Mouse (Mus musculus): ENCODE results near the gene Sclt1.

The Sclt1 gene

DNA sequence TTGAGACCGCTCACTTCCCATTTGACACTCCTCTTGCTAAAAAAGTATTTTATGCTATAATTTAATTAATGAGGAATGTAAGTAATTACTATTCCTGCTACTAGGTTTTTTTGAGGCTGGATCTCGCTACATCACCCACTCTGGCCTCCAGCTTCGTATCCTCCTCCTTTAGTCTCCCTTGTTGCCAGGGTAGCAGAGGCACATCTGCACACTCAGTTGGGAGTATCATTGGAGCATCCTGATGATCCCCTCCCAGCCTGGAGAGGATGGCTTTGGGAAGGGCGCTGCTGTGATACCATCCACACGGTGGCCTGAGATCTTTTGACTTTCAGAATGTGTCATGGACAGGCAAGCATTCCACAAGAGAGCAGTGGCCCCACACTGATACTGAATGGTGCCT is 156.8 kb downstream of the Sclt1 start:
- no peak for DNase-seq

DNA sequence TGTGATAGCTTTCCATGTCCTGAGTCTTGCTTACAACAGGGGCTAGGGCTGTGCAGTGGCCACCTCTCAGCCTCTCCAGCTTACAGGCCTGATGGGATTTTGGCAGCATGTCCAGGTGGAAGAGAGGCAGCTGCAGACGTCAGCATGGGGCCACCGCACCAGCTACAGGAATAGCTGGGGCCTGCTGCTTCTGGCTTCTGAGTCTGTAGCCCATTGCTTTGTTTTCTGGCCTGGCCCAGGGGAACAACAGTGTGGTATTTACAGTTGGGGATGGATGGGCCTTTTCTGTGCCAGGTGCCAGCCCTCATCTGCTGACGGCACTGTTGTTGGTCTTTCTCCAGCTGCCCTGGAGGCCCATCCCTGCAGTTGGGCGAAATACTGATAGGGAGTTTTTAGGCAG is 158.7 kb downstream of the Sclt1 start:
- DNase-seq, result peak in 1 of 2 experiments; percentile 47

DNA sequence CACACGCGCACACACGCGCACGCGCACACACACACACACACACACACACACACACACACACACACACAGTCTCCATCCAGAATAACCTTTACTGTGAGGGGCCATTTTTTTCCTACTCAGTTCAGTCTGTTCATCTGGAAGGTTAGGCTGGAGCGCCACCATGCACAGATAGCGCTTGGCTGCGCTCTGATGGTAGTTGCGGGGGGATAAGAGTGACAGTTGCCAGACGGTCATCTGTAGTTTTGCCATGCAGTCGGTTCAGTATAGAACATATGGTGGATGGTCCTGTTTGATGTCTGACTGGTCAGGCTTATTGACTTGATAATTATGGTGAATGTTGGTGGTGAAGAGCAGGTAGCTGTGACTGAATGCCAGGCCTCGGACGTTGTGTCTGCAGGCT is 159.2 kb downstream of the Sclt1 start:
- no peak for DNase-seq

- no peak for DNase-seq
Measured at GRCm38 (mm10) chr3:41582256-41582655, 160.1 kb downstream of the Sclt1 start.

- no peak for DNase-seq
Measured at GRCm38 (mm10) chr3:41581436-41581835, 160.9 kb downstream of the Sclt1 start.

DNA sequence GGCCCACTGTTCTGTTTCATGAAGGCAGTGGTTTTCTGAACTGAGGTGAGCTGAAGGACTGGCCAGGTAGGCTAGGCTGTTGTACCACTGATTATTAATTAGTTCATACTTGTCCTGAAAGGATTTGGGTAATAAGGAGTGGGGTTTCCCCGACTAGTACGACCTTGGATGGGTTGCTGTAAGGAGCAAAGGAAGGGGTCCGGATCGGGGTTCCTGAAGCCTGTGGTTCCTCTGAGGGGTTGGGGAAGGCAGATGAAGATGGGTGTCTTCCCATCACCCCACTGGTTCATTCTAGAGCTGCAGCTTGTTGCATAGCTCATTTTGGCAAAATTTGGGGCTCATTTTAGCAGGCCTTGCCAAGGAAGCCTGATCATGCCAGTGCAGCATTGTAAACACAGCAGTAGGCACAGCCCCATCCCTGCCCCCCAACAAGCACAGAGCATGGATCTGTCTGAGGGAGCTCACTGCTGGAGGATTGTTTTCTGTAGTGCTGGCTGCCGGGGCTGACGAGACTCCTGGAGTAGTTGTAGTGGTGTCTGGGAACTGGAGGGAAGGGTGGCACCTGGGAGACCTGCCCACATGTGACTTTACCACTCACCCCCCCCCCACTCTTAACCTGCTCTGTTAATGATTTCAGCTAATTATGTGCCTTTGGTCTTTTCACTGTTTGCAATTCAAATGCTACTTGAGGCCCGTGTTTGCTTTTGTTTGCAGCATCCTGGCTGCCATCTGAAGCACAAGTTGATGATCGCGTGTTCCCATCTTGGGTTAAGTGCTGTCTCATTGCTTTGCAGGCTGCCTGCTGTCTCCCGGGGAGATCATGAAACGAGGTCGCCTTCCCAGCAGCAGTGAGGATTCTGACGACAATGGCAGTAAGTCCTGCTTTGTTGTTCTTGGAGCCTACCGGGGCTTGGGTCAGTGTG is 161.7 kb downstream of the Sclt1 start:
- no peak for DNase-seq

DNA sequence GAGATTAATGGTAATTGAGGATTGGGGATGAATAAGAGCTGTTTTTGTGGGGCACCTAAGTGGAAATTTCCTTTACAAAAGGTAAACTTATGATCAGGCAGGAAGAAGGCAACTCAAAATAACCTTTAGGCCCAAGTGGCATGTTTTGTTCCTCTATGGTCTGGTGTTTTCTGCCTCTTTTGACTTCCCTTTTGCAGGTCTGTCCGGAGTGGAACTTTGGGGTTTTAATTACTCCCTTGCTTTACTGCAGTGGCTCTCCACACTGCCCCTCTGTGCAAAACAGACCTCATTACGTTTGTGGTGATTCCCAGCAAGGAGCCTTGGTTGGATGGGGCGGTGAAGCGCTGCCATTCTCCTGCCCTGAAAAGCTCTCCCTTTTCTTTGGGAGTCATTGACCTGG is 162.4 kb downstream of the Sclt1 start:
- no peak for DNase-seq

- DNase-seq, result no peak
Measured at GRCm38 (mm10) chr3:41577240-41577639, 165.1 kb downstream of the Sclt1 start.
